18 mouse cellular contexts compared by ENCODE assay signal in genomic region chr1:191709811-191710210, GRCm38 (mm10).
"Had no signal": no experiment of that assay in that cellular context is flagged by ENCODE, and none has a peak within 500 bp of the region (broad histone marks: within the 10 kb centered on the region; RNA-seq: fewer than 3 reads in every experiment).

No protein-coding gene starts in this region.

- H3K9ac ChIP-seq: liver, embryonic 14.5 days; lung, embryonic 14.5 days; midbrain, embryonic 12.5 days; neural tube, embryonic 13.5 days; neural tube, embryonic 15.5 days had no signal

- H3K4me3 ChIP-seq: midbrain, embryonic 10.5 days; midbrain, embryonic 12.5 days; myocyte; neural tube, embryonic 13.5 days; neural tube, embryonic 15.5 days had no signal

- ATAC-seq: midbrain, embryonic 16.5 days had no signal

- H3K27me3 ChIP-seq: midbrain, embryonic 12.5 days; neural tube, embryonic 13.5 days; neural tube, embryonic 15.5 days had no signal

- H3K4me2 ChIP-seq: lung, embryonic 14.5 days; midbrain, embryonic 12.5 days; neural tube, embryonic 13.5 days; neural tube, embryonic 15.5 days had no signal

- H3K4me1 ChIP-seq: midbrain, embryonic 10.5 days; midbrain, embryonic 12.5 days; neural tube, embryonic 13.5 days; neural tube, embryonic 15.5 days had no signal

- H3K27ac ChIP-seq: liver, embryonic 14.5 days; midbrain, embryonic 10.5 days; midbrain, embryonic 12.5 days; neural tube, embryonic 13.5 days; neural tube, embryonic 15.5 days had no signal

- H3K9me3 ChIP-seq: midbrain, embryonic 10.5 days; midbrain, embryonic 12.5 days; neural tube, embryonic 13.5 days; neural tube, embryonic 15.5 days had no signal

- H3K36me3 ChIP-seq: midbrain, embryonic 10.5 days; midbrain, embryonic 12.5 days; neural tube, embryonic 13.5 days; neural tube, embryonic 15.5 days had no signal

- DNase-seq: lung, embryonic 14.5 days; lung, postnatal 4 days; midbrain, embryonic 14.5 days; retina, postnatal 1 day; right cerebral cortex, adult 18-20 months; right cerebral cortex, postnatal 25 days; right cerebral cortex, postnatal 4 days; spleen, adult 18-20 months; thymus, adult 18-20 months; thymus, postnatal 14 days; thymus, postnatal 36 days had no signal
